In the genomic region with DNA sequence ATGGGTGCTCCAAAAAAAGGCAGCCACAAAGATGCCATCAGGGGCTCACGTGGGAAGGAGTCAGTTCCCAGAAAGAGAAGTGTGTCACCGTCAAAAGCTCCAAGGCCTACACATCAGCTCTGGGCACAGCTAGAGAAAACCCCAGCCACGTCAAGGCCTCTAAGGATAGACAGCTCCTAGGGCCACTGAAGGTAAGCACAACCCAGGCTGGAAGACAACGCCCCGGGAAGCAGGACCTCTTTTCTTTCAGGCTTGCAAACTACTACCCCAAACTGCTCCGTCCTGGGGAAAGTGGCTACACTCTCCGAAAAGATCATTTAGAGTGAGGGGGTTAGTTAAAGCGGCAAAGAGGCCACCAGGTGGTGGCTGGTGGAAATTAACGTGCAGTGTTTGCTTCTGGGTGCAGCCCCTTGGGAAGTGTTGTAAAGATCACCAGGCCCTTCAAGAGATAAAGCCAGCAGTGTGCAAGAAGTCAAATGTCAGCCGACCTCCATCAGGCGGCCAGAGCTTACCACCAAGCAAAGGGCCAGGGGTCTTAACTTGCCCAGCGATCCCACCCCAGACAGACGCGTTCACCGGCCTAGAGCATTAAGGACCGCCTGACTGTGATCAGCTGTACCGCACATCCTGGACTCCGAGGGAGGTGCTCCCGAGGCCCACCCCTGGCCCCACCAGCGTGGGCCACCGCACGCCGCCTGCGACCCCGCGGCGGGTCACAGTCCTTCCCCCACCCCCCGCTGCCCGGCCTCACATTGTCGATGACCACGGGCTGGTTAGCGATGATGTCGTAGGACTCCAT, we compare ENCODE assay signal across 8 mouse cellular contexts. TPM values are rescaled to one million over a fixed set of nuclear protein-coding genes. Genes with fewer than 3 reads are reported as not detected.
DNase-seq lines count a peak whose midpoint lies in the region; ATAC-seq lines count a peak whose summit lies in the region.

No protein-coding gene starts in this region.

- peaks cover 30% of the 10 kb centered on the region for H3K36me3 ChIP-seq in embryonic facial prominence, embryonic 12.5 days
- H3K36me3 ChIP-seq in stomach, embryonic 15.5 days = peaks cover 18% of the 10 kb centered on the region

- H3K27ac ChIP-seq in embryonic facial prominence, embryonic 12.5 days = peak overlapping the region; percentile 47
- peak overlapping the region; percentile 91 for H3K27ac ChIP-seq in stomach, embryonic 15.5 days

- DNase-seq in layer of hippocampus, adult 11-12 months (ENCODE audit: low spot score) = peak; percentile 40
- DNase-seq in layer of hippocampus, adult 8-10 months (ENCODE audit: low spot score in 2 of 2) = no peak
- DNase-seq in ZHBTc4 (ENCODE audit: low read depth, low spot score) = peak; percentile 64
- peak; percentile 35 for DNase-seq in heart, postnatal 4 days
- peak; percentile 30 for DNase-seq in left cerebral cortex, postnatal 4 days

- under 1% methylated on average over 33 of the region's 33 CpGs for WGBS in embryonic facial prominence, embryonic 12.5 days
- WGBS in stomach, embryonic 15.5 days = under 1% methylated on average over 33 of the region's 33 CpGs

- no peaks in the 10 kb centered on the region for H3K9me3 ChIP-seq in embryonic facial prominence, embryonic 12.5 days
- H3K9me3 ChIP-seq in stomach, embryonic 15.5 days = no peaks in the 10 kb centered on the region

- peaks cover 14% of the 10 kb centered on the region for H3K4me1 ChIP-seq in embryonic facial prominence, embryonic 12.5 days
- peaks cover 12% of the 10 kb centered on the region for H3K4me1 ChIP-seq in stomach, embryonic 15.5 days

- peak overlapping the region; percentile 69 for H3K4me3 ChIP-seq in embryonic facial prominence, embryonic 12.5 days
- peak overlapping the region; percentile 98 for H3K4me3 ChIP-seq in stomach, embryonic 15.5 days (replicated peaks)

- ATAC-seq in embryonic facial prominence, embryonic 12.5 days (ENCODE audit: insufficient number of reproducible peaks, insufficient read depth, low FRiP score, low TSS enrichment) = peak; percentile 53
- peak; percentile 53 for ATAC-seq in megakaryocyte progenitor cell, adult 5-6 weeks (replicated peaks; ENCODE audit: poor library complexity)
- peak; percentile 40 for ATAC-seq in stomach, embryonic 15.5 days (ENCODE audit: insufficient read depth, low FRiP score, low read depth)

- intact Hi-C loops in left cerebral cortex, postnatal 4 days (cut with DNase I) = no loop called here

- H3K27me3 ChIP-seq in embryonic facial prominence, embryonic 12.5 days = no peaks in the 10 kb centered on the region
- no peaks in the 10 kb centered on the region for H3K27me3 ChIP-seq in stomach, embryonic 15.5 days (replicated peaks)

- peak overlapping the region; percentile 71 for H3K4me2 ChIP-seq in embryonic facial prominence, embryonic 12.5 days (replicated peaks)
- H3K4me2 ChIP-seq in stomach, embryonic 15.5 days = peak overlapping the region; percentile 77

- peak overlapping the region; percentile 70 for H3K9ac ChIP-seq in embryonic facial prominence, embryonic 12.5 days
- peak overlapping the region; percentile 97 for H3K9ac ChIP-seq in stomach, embryonic 15.5 days

RNA-seq across cellular contexts. Expression of a gene that starts 0.7 kb away (rescaled TPM):
- under 1 TPM in 1 of 4 experiments, not detected in 3; 0.56 TPM for total RNA-seq in layer of hippocampus, adult 8-10 months (2022)
- polyA plus RNA-seq in embryonic facial prominence, embryonic 12.5 days (2016; fragmentation: Nextera tagmentation; extraction: Ambion mirVana) = 0.25 TPM in 1 of 2 replicates, not detected in the other
- not detected for total RNA-seq in heart, postnatal 4 days (2021)
- total RNA-seq in left cerebral cortex, postnatal 4 days (2021) = 1 to 10 TPM in 1 of 2 experiments, under 1 TPM in 1; 0.72 to 1.3 TPM
- total RNA-seq in megakaryocyte progenitor cell, adult 5-6 weeks (2015) = not detected in 2 replicates
- not detected in 2 replicates for total RNA-seq in megakaryocyte progenitor cell, adult 5-6 weeks (2017)
- 0.19 TPM in 1 of 2 replicates, not detected in the other for polyA plus RNA-seq in stomach, embryonic 15.5 days (2015; fragmentation: Nextera tagmentation; extraction: Ambion mirVana)

RNA-seq across cellular contexts. Expression of a gene that starts 5.0 kb away (rescaled TPM):
- total RNA-seq in layer of hippocampus, adult 8-10 months (2022) = 100 to 1,000 TPM; 246 to 261 (median 255) TPM
- polyA plus RNA-seq in embryonic facial prominence, embryonic 12.5 days (2016; fragmentation: Nextera tagmentation; extraction: Ambion mirVana) = 110 and 117 TPM in 2 replicates
- total RNA-seq in heart, postnatal 4 days (2021) = 100 to 1,000 TPM; 124 to 137 TPM
- 100 to 1,000 TPM; 130 to 156 TPM for total RNA-seq in left cerebral cortex, postnatal 4 days (2021)
- 21.5 and 22.7 TPM in 2 replicates for total RNA-seq in megakaryocyte progenitor cell, adult 5-6 weeks (2015)
- total RNA-seq in megakaryocyte progenitor cell, adult 5-6 weeks (2017) = 55.0 TPM in 2 replicates
- 85.4 and 96.2 TPM in 2 replicates for polyA plus RNA-seq in stomach, embryonic 15.5 days (2015; fragmentation: Nextera tagmentation; extraction: Ambion mirVana)

RNA-seq across cellular contexts. Expression of a gene that starts 18.0 kb away (rescaled TPM):
- 100 to 1,000 TPM; 439 to 655 (median 576) TPM for total RNA-seq in layer of hippocampus, adult 8-10 months (2022)
- 471 and 489 TPM in 2 replicates for polyA plus RNA-seq in embryonic facial prominence, embryonic 12.5 days (2016; fragmentation: Nextera tagmentation; extraction: Ambion mirVana)
- 1,000 to 10,000 TPM; 1,651 to 1,714 TPM for total RNA-seq in heart, postnatal 4 days (2021)
- total RNA-seq in left cerebral cortex, postnatal 4 days (2021) = 100 to 1,000 TPM; 457 to 466 TPM
- 534 and 624 TPM in 2 replicates for total RNA-seq in megakaryocyte progenitor cell, adult 5-6 weeks (2015)
- total RNA-seq in megakaryocyte progenitor cell, adult 5-6 weeks (2017) = 550 and 674 TPM in 2 replicates
- 638 and 681 TPM in 2 replicates for polyA plus RNA-seq in stomach, embryonic 15.5 days (2015; fragmentation: Nextera tagmentation; extraction: Ambion mirVana)

RNA-seq across cellular contexts. Expression of a gene that starts 26.3 kb away (rescaled TPM):
- under 1 TPM in 1 of 4 experiments, not detected in 3; 0.55 TPM for total RNA-seq in layer of hippocampus, adult 8-10 months (2022)
- polyA plus RNA-seq in embryonic facial prominence, embryonic 12.5 days (2016; fragmentation: Nextera tagmentation; extraction: Ambion mirVana) = 0.41 and 1.2 TPM in 2 replicates
- under 1 TPM; 0.54 to 0.79 TPM for total RNA-seq in heart, postnatal 4 days (2021)
- not detected for total RNA-seq in left cerebral cortex, postnatal 4 days (2021)
- not detected in 2 replicates for total RNA-seq in megakaryocyte progenitor cell, adult 5-6 weeks (2015)
- total RNA-seq in megakaryocyte progenitor cell, adult 5-6 weeks (2017) = not detected in 2 replicates
- 0.68 and 0.96 TPM in 2 replicates for polyA plus RNA-seq in stomach, embryonic 15.5 days (2015; fragmentation: Nextera tagmentation; extraction: Ambion mirVana)

RNA-seq across cellular contexts. Expression of a gene that starts 52.3 kb away (rescaled TPM):
- 1 to 10 TPM; 3.2 to 4.3 (median 3.7) TPM for total RNA-seq in layer of hippocampus, adult 8-10 months (2022)
- 0.51 and 0.65 TPM in 2 replicates for polyA plus RNA-seq in embryonic facial prominence, embryonic 12.5 days (2016; fragmentation: Nextera tagmentation; extraction: Ambion mirVana)
- under 1 TPM; 0.20 to 0.24 TPM for total RNA-seq in heart, postnatal 4 days (2021)
- total RNA-seq in left cerebral cortex, postnatal 4 days (2021) = 1 to 10 TPM; 2.7 to 4.1 TPM
- 0.10 and 0.37 TPM in 2 replicates for total RNA-seq in megakaryocyte progenitor cell, adult 5-6 weeks (2015)
- total RNA-seq in megakaryocyte progenitor cell, adult 5-6 weeks (2017) = not detected in 2 replicates
- 0.28 and 0.45 TPM in 2 replicates for polyA plus RNA-seq in stomach, embryonic 15.5 days (2015; fragmentation: Nextera tagmentation; extraction: Ambion mirVana)

Comparison
In these comparisons a context has a peak if more than half of its experiments do, and no peak if none do; other contexts are left out.
1. DNase-seq: peak in layer of hippocampus, adult 11-12 months (single experiment), ZHBTc4 (single experiment), heart, postnatal 4 days (single experiment) and left cerebral cortex, postnatal 4 days (single experiment); none in layer of hippocampus, adult 8-10 months (0 of 2).
2. Peak in every context shown above with its lines, with median percentiles within 50 percentile points of each other: ATAC-seq.